Mouse (Mus musculus): ENCODE measurements at regions not wholly inside any gene's neighbourhood (a gene's known extent, or its start where the extent isn't known, plus 50 kb on each side); places are given as distances from the start of the nearest gene placed in this dataset.

DNA sequence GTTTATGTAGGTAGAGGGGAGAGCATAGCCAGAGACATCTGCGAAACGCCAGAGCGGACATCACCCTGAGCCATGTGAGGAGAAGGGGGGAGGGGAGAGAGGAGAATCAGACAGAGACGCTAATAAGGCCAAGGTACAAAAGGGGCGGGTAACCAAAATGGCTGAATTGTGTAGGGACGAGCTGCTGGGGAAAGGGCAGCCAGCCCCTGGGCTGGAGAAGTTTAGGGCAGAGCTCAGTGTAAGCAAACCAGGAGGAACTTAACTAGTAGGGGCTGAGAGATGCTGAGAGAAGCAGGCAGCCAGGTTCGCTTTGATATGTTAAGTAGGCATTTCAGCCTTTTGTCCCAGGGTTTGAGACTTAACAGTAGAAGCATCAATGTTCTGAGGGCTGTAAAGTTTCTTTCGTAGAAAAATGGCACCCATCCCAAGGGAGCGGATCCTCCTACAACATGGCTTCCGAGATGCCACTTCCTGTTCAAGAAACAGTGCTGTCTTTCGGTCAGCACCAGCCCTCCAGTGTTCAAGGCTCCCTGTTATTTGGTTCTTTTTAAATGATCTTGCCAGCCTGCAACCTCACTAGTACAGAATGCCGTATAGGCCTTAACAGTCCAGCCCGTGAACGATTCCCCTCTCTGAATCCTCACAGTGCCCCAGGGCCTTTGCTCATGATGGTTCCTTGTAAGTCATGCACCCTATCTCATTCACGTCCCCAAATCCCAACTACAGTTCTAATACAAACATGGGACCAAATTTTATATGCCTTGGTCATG, 55.4 kb upstream of the Mboat1 start:
- DNase-seq (ENCODE audit: low spot score) = no peak
- Histone ChIP-seq H3K27me3 (ENCODE audit: control insufficient read depth, insufficient read depth, low read length) (no peaks in the 10 kb centered on the region), H3K4me1 (ENCODE audit: control insufficient read depth, insufficient read depth) (peaks cover 7% of the 10 kb centered on the region), H3K4me3 (ENCODE audit: low read depth, low read length) (no peak overlapping the region), H3K9me3 (replicated peaks; ENCODE audit: control insufficient read depth, low read length) (no peaks in the 10 kb centered on the region), H3K9ac (replicated peaks; ENCODE audit: low read depth, low read length) (no peak overlapping the region), H3K36me3 (replicated peaks; ENCODE audit: control insufficient read depth, insufficient read depth, low read length) (no peaks in the 10 kb centered on the region), H3K27ac (ENCODE audit: low read depth) (no peak overlapping the region), H3K4me2 (ENCODE audit: low read depth, low read length) (no peak overlapping the region)
- ATAC-seq (ENCODE audit: insufficient read depth, low read depth) = no peak
- WGBS = 72% methylated on average over 15 of the region's 15 CpGs
- TF ChIP-seq CTCF (IDR thresholded peaks at IDR 0.05; ENCODE audit: low read depth) (no peak), EP300 (IDR thresholded peaks at IDR 0.05; ENCODE audit: low read depth) (no peak)

- H3K9me3 ChIP-seq (replicated peaks; ENCODE audit: control insufficient read depth, low read length) = no peaks in the 10 kb centered on the region
- no peak overlapping the region for H3K4me3 ChIP-seq (ENCODE audit: low read depth, low read length)
- ATAC-seq (ENCODE audit: insufficient read depth, low read depth) (no peak), DNase-seq (ENCODE audit: low spot score) (no peak)
- H3K27ac ChIP-seq (ENCODE audit: low read depth) = no peak overlapping the region
- TF ChIP-seq CTCF (IDR thresholded peaks at IDR 0.05; ENCODE audit: low read depth) (no peak), EP300 (IDR thresholded peaks at IDR 0.05; ENCODE audit: low read depth) (no peak)
- H3K36me3 ChIP-seq (replicated peaks; ENCODE audit: control insufficient read depth, insufficient read depth, low read length) = no peaks in the 10 kb centered on the region
- H3K4me1 ChIP-seq (ENCODE audit: control insufficient read depth, insufficient read depth) = no peaks in the 10 kb centered on the region
- no peaks in the 10 kb centered on the region for H3K27me3 ChIP-seq (ENCODE audit: control insufficient read depth, insufficient read depth, low read length)
- WGBS = 94% methylated on average over 2 of the region's 2 CpGs
- H3K9ac ChIP-seq (replicated peaks; ENCODE audit: low read depth, low read length) = no peak overlapping the region
- H3K4me2 ChIP-seq (ENCODE audit: low read depth, low read length) = no peak overlapping the region
Measured at GRCm38 (mm10) chr13:30074517-30075064, 61.7 kb upstream of the Mboat1 start.

GRCm38 (mm10) chr13:30074069-30074468, 62.2 kb upstream of the Mboat1 start:
- H3K27me3 ChIP-seq (ENCODE audit: control insufficient read depth, insufficient read depth, low read length) = no peaks in the 10 kb centered on the region
- TF ChIP-seq EP300 (IDR thresholded peaks at IDR 0.05; ENCODE audit: low read depth) = no peak
- TF ChIP-seq CTCF (IDR thresholded peaks at IDR 0.05; ENCODE audit: low read depth) = no peak
- H3K9me3 ChIP-seq (replicated peaks; ENCODE audit: control insufficient read depth, low read length) = no peaks in the 10 kb centered on the region
- 71% methylated on average over 3 of the region's 3 CpGs for WGBS
- H3K36me3 ChIP-seq (replicated peaks; ENCODE audit: control insufficient read depth, insufficient read depth, low read length) = no peaks in the 10 kb centered on the region
- no peaks in the 10 kb centered on the region for H3K4me1 ChIP-seq (ENCODE audit: control insufficient read depth, insufficient read depth)
- H3K4me3 ChIP-seq (ENCODE audit: low read depth, low read length) = no peak overlapping the region
- H3K27ac ChIP-seq (ENCODE audit: low read depth) = no peak overlapping the region
- no peak overlapping the region for H3K9ac ChIP-seq (replicated peaks; ENCODE audit: low read depth, low read length)
- DNase-seq (ENCODE audit: low spot score) = no peak
- ATAC-seq (ENCODE audit: insufficient read depth, low read depth) = no peak
- H3K4me2 ChIP-seq (ENCODE audit: low read depth, low read length) = no peak overlapping the region

DNA sequence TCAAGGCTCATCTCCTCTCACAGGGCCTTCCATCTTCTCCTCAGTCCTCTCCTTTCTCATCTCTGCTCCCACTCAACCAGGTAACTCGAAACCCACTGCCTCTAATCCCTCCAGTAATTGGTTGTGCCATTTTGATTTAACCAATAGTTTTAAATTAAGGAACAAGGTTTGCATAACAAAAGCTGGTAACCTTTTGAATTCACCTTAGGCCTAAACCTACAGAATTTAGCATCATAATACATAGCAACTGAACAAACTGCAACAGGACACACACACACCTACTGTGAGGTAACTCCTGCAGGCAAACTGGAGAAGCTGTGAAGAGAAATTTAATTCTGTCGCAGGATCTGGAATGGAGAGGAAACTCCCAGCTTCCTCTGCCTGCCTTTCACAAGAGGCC, 66.9 kb upstream of the Mboat1 start:
- H3K27ac ChIP-seq (ENCODE audit: low read depth) = no peak overlapping the region
- H3K27me3 ChIP-seq (ENCODE audit: control insufficient read depth, insufficient read depth, low read length) = no peaks in the 10 kb centered on the region
- no peaks in the 10 kb centered on the region for H3K4me1 ChIP-seq (ENCODE audit: control insufficient read depth, insufficient read depth)
- H3K9ac ChIP-seq (replicated peaks; ENCODE audit: low read depth, low read length) = no peak overlapping the region
- ATAC-seq (ENCODE audit: insufficient read depth, low read depth) (no peak), DNase-seq (ENCODE audit: low spot score) (no peak)
- WGBS = 73% methylated on average over 2 of the region's 2 CpGs
- H3K36me3 ChIP-seq (replicated peaks; ENCODE audit: control insufficient read depth, insufficient read depth, low read length) = no peaks in the 10 kb centered on the region
- no peak overlapping the region for H3K4me3 ChIP-seq (ENCODE audit: low read depth, low read length)
- H3K4me2 ChIP-seq (ENCODE audit: low read depth, low read length) = no peak overlapping the region
- TF ChIP-seq EP300 (IDR thresholded peaks at IDR 0.05; ENCODE audit: low read depth) = no peak
- TF ChIP-seq CTCF (IDR thresholded peaks at IDR 0.05; ENCODE audit: low read depth) = no peak
- no peaks in the 10 kb centered on the region for H3K9me3 ChIP-seq (replicated peaks; ENCODE audit: control insufficient read depth, low read length)

DNA sequence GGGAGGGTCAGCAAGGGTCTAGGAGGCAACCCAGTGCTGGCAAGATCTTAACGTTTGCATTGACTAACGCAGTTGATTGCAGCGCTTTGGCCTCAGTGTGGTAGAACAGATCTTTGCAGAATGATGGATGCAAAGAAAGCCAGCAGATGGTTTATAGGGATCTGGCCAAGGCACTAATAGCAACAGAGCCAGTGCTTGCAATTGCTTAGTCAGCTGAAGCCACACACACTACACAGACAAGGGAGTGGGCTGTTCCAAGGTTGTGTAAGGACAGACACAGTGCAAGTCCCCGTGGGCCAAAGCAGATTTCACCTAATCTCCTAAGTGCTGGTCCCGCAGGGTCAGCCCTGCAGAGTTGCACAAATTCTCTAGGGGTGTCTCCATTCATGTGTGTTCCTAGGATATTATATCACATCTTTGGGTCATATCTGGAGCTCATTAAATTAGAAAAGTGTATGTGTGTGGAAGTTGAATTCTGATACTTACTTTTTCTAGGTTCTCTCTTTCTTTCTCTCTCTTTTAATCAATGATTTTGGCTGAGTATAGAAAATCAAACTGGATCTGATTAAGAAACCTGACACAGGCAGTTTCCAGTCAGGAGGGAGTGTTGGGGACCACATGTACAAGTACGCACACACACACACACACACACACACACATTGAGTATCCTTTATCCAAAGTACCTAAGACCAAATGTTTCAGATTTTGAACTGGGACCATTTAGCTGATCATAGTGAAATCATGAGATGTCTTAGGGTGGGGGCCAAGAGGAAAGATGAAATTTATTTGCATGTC, 68.5 kb upstream of the Mboat1 start:
- 72% methylated on average over 6 of the region's 6 CpGs for WGBS
- Histone ChIP-seq H3K4me3 (ENCODE audit: low read depth, low read length) (no peak overlapping the region), H3K4me2 (ENCODE audit: low read depth, low read length) (no peak overlapping the region), H3K9ac (replicated peaks; ENCODE audit: low read depth, low read length) (no peak overlapping the region), H3K27ac (ENCODE audit: low read depth) (no peak overlapping the region), H3K9me3 (replicated peaks; ENCODE audit: control insufficient read depth, low read length) (no peaks in the 10 kb centered on the region), H3K4me1 (ENCODE audit: control insufficient read depth, insufficient read depth) (no peaks in the 10 kb centered on the region), H3K27me3 (ENCODE audit: control insufficient read depth, insufficient read depth, low read length) (no peaks in the 10 kb centered on the region), H3K36me3 (replicated peaks; ENCODE audit: control insufficient read depth, insufficient read depth, low read length) (no peaks in the 10 kb centered on the region)
- ATAC-seq (ENCODE audit: insufficient read depth, low read depth) (no peak), DNase-seq (ENCODE audit: low spot score) (no peak)
- no peak for TF ChIP-seq EP300 (IDR thresholded peaks at IDR 0.05; ENCODE audit: low read depth)
- TF ChIP-seq CTCF (IDR thresholded peaks at IDR 0.05; ENCODE audit: low read depth) = no peak
